Mouse (Mus musculus) midbrain, embryonic 14.5 days (tissue): Measurements from ENCODE around the gene Gpm6b. TPM values are rescaled to one million over a fixed set of nuclear protein-coding genes. Genes with fewer than 3 reads are reported as not detected.

Source experiments
- ATAC-seq: fragments of 200-750 bp; cut with Nextera tagmentation; 2 replicates; pipeline ENCODE4 v1.8.0; 2017; ENCODE audit warnings: moderate number of reproducible peaks, moderate library complexity; ENCODE audit not compliant: low FRiP score, low TSS enrichment
- DNase-seq: peaks from one replicate; pipeline ENCODE4 v3.0.0-alpha.2; 2015
- H3K27ac ChIP-seq: fragments of 300-500 bp; sonication (generic); replicated peaks from 2 replicates; pipeline ENCODE4 v1.5.1; 2014; ENCODE audit warnings: mild to moderate bottlenecking, low read depth, low read length, moderate library complexity
- H3K27me3 ChIP-seq: fragments of 300-500 bp; sonication (generic); 2 replicates; pipeline ENCODE4 v1.6.1; 2014; ENCODE audit warnings: low read length, control low read depth, mixed read lengths; ENCODE audit not compliant: control insufficient read depth, insufficient read depth
- H3K36me3 ChIP-seq: fragments of 300-500 bp; sonication (generic); 2 replicates; pipeline ENCODE4 v1.6.1; 2014; ENCODE audit warnings: low read length, control low read depth; ENCODE audit not compliant: control insufficient read depth, insufficient read depth
- H3K4me1 ChIP-seq: fragments of 300-500 bp; sonication (generic); 2 replicates; pipeline ENCODE4 v1.6.1; 2014; ENCODE audit warnings: mild to moderate bottlenecking, antibody characterized with exemption, low read length, control low read depth; ENCODE audit not compliant: control insufficient read depth, insufficient read depth
- H3K4me2 ChIP-seq: fragments of 300-500 bp; sonication (generic); 2 replicates; pipeline ENCODE4 v1.6.1; 2014; ENCODE audit warnings: mild to moderate bottlenecking, low read length, moderate library complexity
- H3K4me3 ChIP-seq: fragments of 300-500 bp; sonication (generic); replicated peaks from 2 replicates; pipeline ENCODE4 v1.5.1; 2014; ENCODE audit warnings: low read depth, low read length
- H3K9ac ChIP-seq: fragments of 300-500 bp; sonication (generic); replicated peaks from 2 replicates; pipeline ENCODE4 v1.6.1; 2014; ENCODE audit warnings: mild to moderate bottlenecking, low read length, moderate library complexity
- H3K9me3 ChIP-seq: fragments of 300-500 bp; sonication (generic); 2 replicates; pipeline ENCODE4 v1.6.1; 2016; ENCODE audit warnings: low read length, control low read depth, mixed read lengths; ENCODE audit not compliant: control insufficient read depth
- WGBS: fragments of 180-500 bp; shearing (Covaris S2); extraction: QIAGEN DNeasy Blood & Tissue Kit; methylation state at CpG from one replicate; pipeline ENCODE4 v1.1.7; 2014; 5-methylcytosine and 5-hydroxymethylcytosine counted together
- polyA plus RNA-seq: library from polyadenylated mRNA; unstranded; fragments of >200 nt; fragmentation: Nextera tagmentation; extraction: Ambion mirVana; gene quantifications from 2 replicates; pipeline ENCODE4 v1.2.1, GENCODE M21; 2014

Gene Gpm6b
- polyA plus RNA-seq, 1 experiment from 2014 or later: 227 TPM

DNA sequence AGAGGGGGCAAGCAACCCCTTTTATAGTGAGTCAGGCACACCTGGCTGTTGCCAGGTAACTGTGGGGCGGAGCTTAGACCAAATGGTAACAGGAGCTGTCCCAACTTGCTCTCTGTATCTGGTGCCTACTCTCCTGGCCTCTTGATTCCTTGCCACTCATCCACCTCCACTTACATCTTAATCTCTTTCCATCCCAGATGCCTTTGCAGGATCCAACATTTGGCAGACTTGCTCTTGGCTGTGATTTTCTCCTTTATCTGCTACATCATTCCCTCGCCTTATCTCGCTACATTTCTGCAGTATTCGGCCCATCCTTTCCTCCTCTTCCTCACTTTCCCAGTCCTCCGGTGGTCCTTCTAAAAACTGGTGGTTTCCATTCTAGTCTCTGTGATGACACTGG is 99.6 kb downstream of the Gpm6b start:
- Histone ChIP-seq H3K4me2 (no peak overlapping the region), H3K9me3 (no peaks in the 10 kb centered on the region), H3K4me3 (no peak overlapping the region), H3K4me1 (no peaks in the 10 kb centered on the region), H3K36me3 (no peaks in the 10 kb centered on the region), H3K27ac (no peak overlapping the region), H3K27me3 (no peaks in the 10 kb centered on the region), H3K9ac (no peak overlapping the region)
- ATAC-seq (no peak), DNase-seq (no peak)
- WGBS: 88% methylated on average over 4 of the region's 5 CpGs

DNA sequence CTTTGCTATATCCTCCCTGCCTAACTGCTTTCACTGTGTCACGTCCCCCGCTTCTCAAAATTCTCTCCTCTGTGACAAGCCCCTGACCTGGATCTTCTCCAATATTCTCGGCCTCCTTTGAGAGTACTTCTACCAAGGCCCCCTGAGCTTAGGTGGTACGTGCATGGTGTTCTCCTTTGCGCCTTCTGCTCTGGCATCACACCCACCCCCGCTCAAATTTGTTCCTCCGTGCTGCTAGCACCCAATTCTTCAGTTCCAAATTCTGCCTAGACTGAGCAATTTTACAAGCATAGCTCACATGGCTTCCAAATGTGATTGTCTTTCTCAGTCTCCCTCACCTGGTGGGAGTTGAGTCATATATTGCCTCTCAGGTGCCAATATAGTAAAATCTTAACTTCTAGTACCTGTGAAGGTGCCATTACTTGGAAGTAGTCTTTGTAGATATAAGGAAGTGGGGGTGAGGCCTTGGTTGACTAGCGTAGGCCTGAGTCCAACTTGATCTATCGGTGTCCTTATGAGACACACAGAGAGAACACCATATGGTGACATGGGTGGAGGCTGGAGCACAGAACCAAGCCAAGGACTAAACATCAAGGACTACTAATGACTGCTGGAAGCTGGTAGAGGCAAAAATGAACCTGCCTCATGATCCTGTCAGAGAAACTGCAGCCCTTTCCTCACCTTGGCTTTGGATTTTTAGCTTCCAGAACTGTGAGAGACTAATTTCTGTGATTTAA is 100.2 kb downstream of the Gpm6b start:
- no peaks in the 10 kb centered on the region for H3K27me3 ChIP-seq
- no peaks in the 10 kb centered on the region for H3K4me1 ChIP-seq
- no peak overlapping the region for H3K4me3 ChIP-seq
- ATAC-seq (no peak), DNase-seq (no peak)
- no peak overlapping the region for H3K27ac ChIP-seq
- 93% methylated on average over 9 of the region's 9 CpGs for WGBS
- no peak overlapping the region for H3K9ac ChIP-seq
- no peaks in the 10 kb centered on the region for H3K36me3 ChIP-seq
- H3K4me2 ChIP-seq: no peak overlapping the region
- no peaks in the 10 kb centered on the region for H3K9me3 ChIP-seq

DNA sequence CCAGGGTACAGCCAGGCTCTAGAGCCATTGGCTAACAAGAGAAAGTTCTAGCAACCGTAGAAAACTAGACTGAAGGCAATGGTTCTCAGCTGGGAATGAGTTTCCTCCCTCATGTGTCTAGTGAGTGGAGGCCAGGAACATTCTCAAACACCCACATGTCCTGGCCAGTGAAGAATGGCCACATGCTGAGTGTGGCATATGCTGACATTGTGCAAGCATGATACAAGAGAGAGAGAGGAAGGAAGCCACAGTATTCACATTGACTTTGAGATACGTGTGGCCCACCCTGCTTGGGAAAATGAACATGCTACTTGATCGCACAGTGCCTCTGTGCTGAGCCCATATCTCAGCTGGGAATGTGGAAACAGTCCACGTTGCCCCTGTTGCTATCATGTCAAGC is 101.2 kb downstream of the Gpm6b start:
- no peak overlapping the region for H3K4me2 ChIP-seq
- no peak for DNase-seq
- no peak for ATAC-seq
- H3K4me3 ChIP-seq: no peak overlapping the region
- no peak overlapping the region for H3K9ac ChIP-seq
- H3K9me3 ChIP-seq: no peaks in the 10 kb centered on the region
- no peaks in the 10 kb centered on the region for H3K27me3 ChIP-seq
- WGBS: 86% methylated on average over 4 of the region's 4 CpGs
- H3K36me3 ChIP-seq: no peaks in the 10 kb centered on the region
- H3K4me1 ChIP-seq: no peaks in the 10 kb centered on the region
- no peak overlapping the region for H3K27ac ChIP-seq

DNA sequence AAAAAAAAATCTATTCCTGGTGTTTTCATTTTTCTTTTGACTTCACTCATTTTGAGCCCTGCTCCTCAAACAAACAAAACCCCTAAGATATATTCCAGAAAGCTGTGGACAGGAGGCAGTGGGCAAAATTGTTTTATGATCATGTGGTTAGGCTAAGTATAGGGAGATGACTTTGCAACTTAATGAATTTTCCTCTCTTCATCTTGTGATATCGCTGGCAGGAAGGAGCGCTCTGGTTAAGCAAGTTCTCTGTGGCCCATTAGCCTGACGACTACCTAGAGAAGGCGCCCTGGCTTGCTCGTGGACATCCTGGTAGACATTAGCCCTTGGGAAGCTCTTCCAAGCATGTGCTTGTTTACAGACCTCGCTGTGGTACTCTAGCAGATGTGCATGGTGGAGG is 103.1 kb downstream of the Gpm6b start:
- no peak overlapping the region for H3K4me2 ChIP-seq
- H3K9me3 ChIP-seq: no peaks in the 10 kb centered on the region
- 85% methylated on average over 6 of the region's 6 CpGs for WGBS
- DNase-seq (no peak), ATAC-seq (no peak)
- H3K9ac ChIP-seq: no peak overlapping the region
- H3K27me3 ChIP-seq: no peaks in the 10 kb centered on the region
- H3K4me1 ChIP-seq: no peaks in the 10 kb centered on the region
- no peak overlapping the region for H3K27ac ChIP-seq
- H3K4me3 ChIP-seq: no peak overlapping the region
- H3K36me3 ChIP-seq: no peaks in the 10 kb centered on the region

DNA sequence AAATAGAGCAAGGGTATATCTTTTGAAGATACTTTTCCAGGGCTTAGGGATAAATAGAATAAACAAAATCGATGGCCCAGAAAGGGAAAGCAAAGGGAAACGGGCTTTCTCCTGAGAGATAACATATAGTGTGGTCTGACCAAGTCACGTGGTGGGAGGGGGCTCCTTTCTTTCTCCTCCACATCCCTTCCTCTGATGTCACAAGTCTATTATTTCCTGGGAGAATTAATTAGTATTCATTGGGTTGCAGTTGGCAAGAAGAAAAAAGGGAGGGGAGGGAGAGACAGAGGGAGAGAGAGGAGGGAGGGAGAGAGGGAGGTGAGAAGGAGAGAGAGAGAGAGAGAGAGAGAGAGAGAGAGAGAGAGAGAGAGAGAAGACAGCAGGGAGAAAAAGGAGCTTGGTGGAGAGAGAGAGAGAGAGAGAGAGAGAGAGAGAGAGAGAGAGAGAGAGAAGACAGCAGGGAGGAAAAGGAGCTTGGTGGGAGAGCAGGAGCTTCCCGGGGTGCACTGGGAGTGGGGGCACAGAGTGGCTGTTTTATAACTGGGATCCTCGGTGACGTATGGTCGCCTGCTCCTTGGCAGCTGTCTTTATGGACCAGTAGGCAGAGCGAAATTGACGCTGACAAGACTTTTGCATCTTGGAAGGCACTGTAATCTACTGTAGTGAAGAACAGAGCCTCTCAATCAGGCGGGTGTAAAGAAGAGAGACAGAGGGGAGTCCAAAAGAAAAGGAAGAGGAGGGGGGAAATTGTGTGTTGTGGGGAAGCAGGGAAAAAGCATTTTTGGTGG is 105.7 kb downstream of the Gpm6b start:
- H3K27ac ChIP-seq: peak overlapping the region; percentile 89
- peak; percentile 83 for DNase-seq
- no peaks in the 10 kb centered on the region for H3K36me3 ChIP-seq
- peak overlapping the region; percentile 61 for H3K9ac ChIP-seq
- peaks cover 4% of the 10 kb centered on the region; the same call in 1 of the 2 replicates for H3K4me1 ChIP-seq
- no peaks in the 10 kb centered on the region for H3K27me3 ChIP-seq
- peak overlapping the region; percentile 58 for H3K4me2 ChIP-seq
- ATAC-seq: peak; percentile 95
- no peaks in the 10 kb centered on the region for H3K9me3 ChIP-seq
- peak overlapping the region; percentile 41 for H3K4me3 ChIP-seq
- WGBS: 16% methylated on average over 10 of the region's 10 CpGs

DNA sequence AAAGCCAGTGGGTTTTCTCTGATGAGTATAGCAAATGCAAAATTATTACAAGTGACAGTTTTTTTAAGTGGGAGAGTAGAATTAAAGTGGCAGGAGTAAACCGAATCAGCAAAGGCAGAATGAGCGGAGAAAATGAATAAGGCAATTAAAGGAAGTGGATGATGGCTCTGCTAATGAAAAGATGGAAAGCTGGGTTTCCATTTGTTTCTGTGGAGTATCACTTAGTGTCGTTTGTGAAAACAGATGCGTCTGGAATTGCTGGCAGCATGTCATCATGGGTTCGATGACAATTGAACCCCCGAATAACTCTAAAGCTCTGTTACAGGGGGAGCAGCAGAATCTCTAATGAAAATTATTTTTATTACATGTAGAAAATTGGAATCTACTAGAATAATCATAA is 109.4 kb downstream of the Gpm6b start:
- WGBS: 49% methylated on average over 6 of the region's 6 CpGs
- no peak for DNase-seq
- ATAC-seq: no peak
- Histone ChIP-seq H3K4me2 (peak overlapping the region; percentile 58), H3K27me3 (no peaks in the 10 kb centered on the region), H3K36me3 (no peaks in the 10 kb centered on the region), H3K9ac (peak overlapping the region; percentile 36; the same call in 1 of the 2 replicates), H3K9me3 (no peaks in the 10 kb centered on the region), H3K27ac (0 out of 2 replicates have a peak overlapping the region, but pooled peaks have one; percentile 37), H3K4me1 (peaks cover 18% of the 10 kb centered on the region; the same call in 1 of the 2 replicates), H3K4me3 (peak overlapping the region; percentile 41)

DNA sequence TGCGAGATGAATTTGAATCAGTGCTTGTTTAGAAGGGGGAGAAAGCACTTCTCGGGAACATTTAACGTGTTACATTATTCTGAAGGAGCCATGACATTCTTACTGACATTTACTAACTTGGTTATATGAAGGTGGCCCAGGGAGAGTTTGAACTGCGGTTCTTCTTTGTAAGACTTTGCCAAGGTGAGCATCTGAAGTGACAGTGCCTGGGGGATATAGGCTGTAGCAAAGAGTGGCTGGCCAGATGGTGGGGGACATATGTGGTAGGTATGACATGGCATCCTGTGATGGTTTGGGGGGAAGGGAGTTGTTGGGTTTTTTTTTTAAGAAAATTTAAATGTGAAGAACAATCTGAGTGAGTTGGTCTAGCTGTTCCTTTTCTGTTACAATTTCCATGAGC is 109.9 kb downstream of the Gpm6b start:
- Histone ChIP-seq H3K27ac (no peak overlapping the region), H3K4me3 (peak overlapping the region; percentile 41), H3K36me3 (no peaks in the 10 kb centered on the region), H3K4me1 (peaks cover 18% of the 10 kb centered on the region; the same call in 1 of the 2 replicates), H3K9me3 (no peaks in the 10 kb centered on the region), H3K4me2 (peak overlapping the region; percentile 58), H3K27me3 (no peaks in the 10 kb centered on the region), H3K9ac (no peak overlapping the region)
- ATAC-seq (no peak), DNase-seq (no peak)
- WGBS: 47% methylated on average over 4 of the region's 4 CpGs

DNA sequence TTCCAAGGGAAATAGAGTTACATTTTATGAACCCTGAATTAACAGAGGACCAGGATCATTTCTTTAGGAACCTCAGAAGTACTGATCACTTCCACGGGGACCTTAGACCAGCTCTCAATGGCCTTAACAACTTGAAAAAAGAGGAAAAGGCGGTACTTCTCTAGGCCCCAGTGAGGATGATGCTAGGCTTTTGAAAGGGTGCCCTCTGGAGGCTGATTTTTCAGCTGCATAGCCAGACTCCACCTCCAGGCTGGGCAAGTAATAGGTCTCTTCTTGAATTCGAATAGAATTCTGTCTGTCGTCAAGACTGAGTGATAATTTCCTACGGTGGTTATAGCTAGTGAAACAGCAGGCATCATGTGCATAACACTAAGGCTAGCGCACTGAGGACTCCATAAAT is 113.1 kb downstream of the Gpm6b start:
- H3K4me1 ChIP-seq: peaks cover 18% of the 10 kb centered on the region; the same call in 1 of the 2 replicates
- H3K4me3 ChIP-seq: no peak overlapping the region
- H3K4me2 ChIP-seq: no peak overlapping the region
- no peak overlapping the region for H3K9ac ChIP-seq
- H3K27ac ChIP-seq: no peak overlapping the region
- ATAC-seq (peak; percentile 53; the same call in 1 of the 2 replicates), DNase-seq (peak; percentile 75)
- H3K27me3 ChIP-seq: no peaks in the 10 kb centered on the region
- H3K36me3 ChIP-seq: no peaks in the 10 kb centered on the region
- WGBS: 17% methylated on average over 6 of the region's 6 CpGs
- no peaks in the 10 kb centered on the region for H3K9me3 ChIP-seq
